Mouse (Mus musculus) heart, adult 2 months (tissue): Measurements from ENCODE around the gene Pex11b.

ENCODE experiments used
- CTCF ChIP-seq: fragments of 200-600 bp; IDR thresholded peaks from 2 replicates; pipeline ENCODE4 v1.8.1; 2022; ENCODE audit warnings: antibody characterized with exemption, mild to moderate bottlenecking, moderate library complexity
- EP300 ChIP-seq: fragments of 200-500 bp; IDR thresholded peaks from 2 replicates; pipeline ENCODE4 v1.6.1; 2011; ENCODE audit warnings: low read depth, low read length, control low read depth; ENCODE audit not compliant: insufficient read depth
- POLR2A ChIP-seq: fragments of 200-500 bp; IDR thresholded peaks from 2 replicates; pipeline ENCODE4 v1.6.1; 2011; ENCODE audit warnings: mild to moderate bottlenecking, low read depth, low read length, control low read depth; ENCODE audit not compliant: insufficient read depth

- TF ChIP-seq POLR2A: no peak
- TF ChIP-seq CTCF: no peak
- no peak for TF ChIP-seq EP300
These were observed 1.2 kb upstream of the Pex11b start for GRCm38 (mm10) chr3:96634015-96634414.
